Mouse (Mus musculus) neural tube, embryonic 12.5 days (tissue): Measurements from ENCODE around the gene Siah1a. TPM values are rescaled to one million over a fixed set of nuclear protein-coding genes. Genes with fewer than 3 reads are reported as not detected.

ENCODE experiments used
- ATAC-seq: fragments of 200-750 bp; cut with Nextera tagmentation; 2 replicates; pipeline ENCODE4 v1.8.0; 2017; ENCODE audit warnings: low read depth, mild to moderate bottlenecking, moderate TSS enrichment, moderate library complexity; ENCODE audit not compliant: low FRiP score
- H3K27ac ChIP-seq: fragments of 300-500 bp; sonication (generic); 2 replicates; pipeline ENCODE4 v1.5.1; 2016
- H3K27me3 ChIP-seq: fragments of 300-500 bp; sonication (generic); replicated peaks from 2 replicates; pipeline ENCODE4 v1.6.1; 2016; ENCODE audit warnings: mild to moderate bottlenecking
- H3K36me3 ChIP-seq: fragments of 300-500 bp; sonication (generic); 2 replicates; pipeline ENCODE4 v1.6.1; 2016; ENCODE audit warnings: mild to moderate bottlenecking
- H3K4me1 ChIP-seq: fragments of 300-500 bp; sonication (generic); 2 replicates; pipeline ENCODE4 v1.6.1; 2016
- H3K4me2 ChIP-seq: fragments of 300-500 bp; sonication (generic); replicated peaks from 2 replicates; pipeline ENCODE4 v1.6.1; 2016; ENCODE audit warnings: mild to moderate bottlenecking
- H3K4me3 ChIP-seq: fragments of 300-500 bp; sonication (generic); 2 replicates; pipeline ENCODE4 v1.5.1; 2016
- H3K9ac ChIP-seq: fragments of 300-500 bp; sonication (generic); 2 replicates; pipeline ENCODE4 v1.6.1; 2016; ENCODE audit warnings: mild to moderate bottlenecking
- H3K9me3 ChIP-seq: fragments of 300-500 bp; sonication (generic); 2 replicates; pipeline ENCODE4 v1.6.1; 2016; ENCODE audit warnings: mild to moderate bottlenecking
- WGBS: fragments of 180-500 bp; shearing (Covaris S2); methylation state at CpG from one replicate; pipeline ENCODE4 v1.1.7; 2016; 5-methylcytosine and 5-hydroxymethylcytosine counted together
- polyA plus RNA-seq: library from polyadenylated mRNA; unstranded; fragments of >200 nt; fragmentation: Nextera tagmentation; extraction: Ambion mirVana; gene quantifications from 2 replicates; pipeline ENCODE4 v1.2.1, GENCODE M21; 2016

The Siah1a gene
- polyA plus RNA-seq, 1 experiment from 2014 or later = 94.1 TPM

DNA sequence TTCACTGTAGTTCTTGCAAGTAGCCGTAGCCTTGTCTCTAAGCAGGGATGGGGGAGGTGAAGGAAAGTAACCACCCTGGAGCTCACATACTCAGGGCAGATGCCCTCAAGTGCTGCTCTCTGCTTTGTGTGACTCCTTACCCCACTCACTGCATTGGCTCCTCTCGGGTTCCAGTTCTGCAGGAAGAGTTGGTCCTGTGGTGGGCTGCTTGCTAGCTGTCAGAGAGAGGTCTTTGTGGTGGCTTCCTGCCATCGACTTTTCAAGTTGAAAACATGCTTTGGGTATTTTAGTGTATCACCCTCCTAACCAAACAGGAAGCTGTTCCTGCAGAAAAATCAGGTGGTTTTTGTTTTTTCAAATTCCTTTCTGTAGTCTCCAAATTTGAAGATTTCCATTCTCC lies 59.1 kb downstream of the Siah1a start:
- Histone ChIP-seq H3K36me3 (peaks cover 10% of the 10 kb centered on the region), H3K4me3 (no peak overlapping the region)

More for the DNA sequence above, 59.1 kb downstream of the Siah1a start:
- no peak for ATAC-seq
- no peaks in the 10 kb centered on the region for H3K4me1 ChIP-seq
- 78% methylated on average over 3 of the region's 3 CpGs for WGBS
- H3K9me3 ChIP-seq = no peaks in the 10 kb centered on the region
- H3K4me2 ChIP-seq = no peak overlapping the region
- no peaks in the 10 kb centered on the region for H3K27me3 ChIP-seq
- H3K9ac ChIP-seq = no peak overlapping the region
- H3K27ac ChIP-seq = no peak overlapping the region

Other genes starting within 250 kb of the Siah1a start
- not detected in 2 replicates for gene Abcc12, start 165.2 kb downstream of the Siah1a start, polyA plus RNA-seq
- 93.0 and 93.1 TPM in 2 replicates for gene Lonp2, start 121.9 kb downstream of the Siah1a start, polyA plus RNA-seq
- gene Gm10638, start 235 bp downstream of the Siah1a start, polyA plus RNA-seq = 9.2 and 9.8 TPM in 2 replicates
- 11.0 and 11.9 TPM in 2 replicates for gene N4bp1, start 139.3 kb upstream of the Siah1a start, polyA plus RNA-seq